Mouse (Mus musculus) ZHBTc4 (cell line): ENCODE data around the gene Prkca.
A peak's percentile ranks its signal among the peaks of the same experiment; 100 is the strongest.

ENCODE experiments used
- DNase-seq: peaks from one replicate; pipeline ENCODE4 v3.0.0-alpha.2; 2011; ENCODE audit warnings: low read depth, low spot score

The Prkca gene

GRCm38 (mm10) chr11:108297956-108298355 lies 45.8 kb downstream of the Prkca start:
- no peak for DNase-seq

GRCm38 (mm10) chr11:108295373-108295772 lies 48.4 kb downstream of the Prkca start:
- no peak for DNase-seq

GRCm38 (mm10) chr11:108294305-108294813 lies 49.4 kb downstream of the Prkca start:
- no peak for DNase-seq

GRCm38 (mm10) chr11:108293843-108294242 lies 49.9 kb downstream of the Prkca start:
- DNase-seq = no peak

GRCm38 (mm10) chr11:108289192-108289591 lies 54.5 kb downstream of the Prkca start:
- DNase-seq = no peak

- no peak for DNase-seq
Measured at GRCm38 (mm10) chr11:108287321-108287720, 56.4 kb downstream of the Prkca start.

- DNase-seq = no peak
Measured at GRCm38 (mm10) chr11:108285046-108285445, 58.7 kb downstream of the Prkca start.

GRCm38 (mm10) chr11:108282850-108283459 lies 60.8 kb downstream of the Prkca start:
- no peak for DNase-seq

GRCm38 (mm10) chr11:108279748-108280373 lies 63.9 kb downstream of the Prkca start:
- DNase-seq = no peak

- no peak for DNase-seq
Measured at GRCm38 (mm10) chr11:108277096-108277495, 66.6 kb downstream of the Prkca start.

- DNase-seq = no peak
Measured at GRCm38 (mm10) chr11:108276148-108276547, 67.6 kb downstream of the Prkca start.

GRCm38 (mm10) chr11:108274046-108274445 lies 69.7 kb downstream of the Prkca start:
- no peak for DNase-seq

- DNase-seq = no peak
Measured at GRCm38 (mm10) chr11:108273415-108273965, 70.2 kb downstream of the Prkca start.

GRCm38 (mm10) chr11:108272601-108273414 lies 70.9 kb downstream of the Prkca start:
- DNase-seq = no peak

- peak; percentile 67 for DNase-seq
Measured at GRCm38 (mm10) chr11:108271305-108271704, 72.4 kb downstream of the Prkca start.

- peak; percentile 15 for DNase-seq
Measured at GRCm38 (mm10) chr11:108269516-108269915, 74.2 kb downstream of the Prkca start.

GRCm38 (mm10) chr11:108268421-108269322 lies 75.1 kb downstream of the Prkca start:
- peak; percentile 63 for DNase-seq

GRCm38 (mm10) chr11:108267825-108268224 lies 75.9 kb downstream of the Prkca start:
- no peak for DNase-seq

GRCm38 (mm10) chr11:108267066-108267465 lies 76.7 kb downstream of the Prkca start:
- DNase-seq = no peak

- DNase-seq = no peak
Measured at GRCm38 (mm10) chr11:108263868-108264267, 79.9 kb downstream of the Prkca start.

GRCm38 (mm10) chr11:108263406-108263805 lies 80.3 kb downstream of the Prkca start:
- DNase-seq = no peak
